Mouse (Mus musculus) fat pad, adult 2 months (tissue): Measurements from ENCODE around the gene Tspan14.

ENCODE experiments used
- DNase-seq: peaks from one replicate; pipeline ENCODE4 v3.0.0-alpha.2; 2011; ENCODE audit warnings: low read depth, low spot score; ENCODE audit errors: extremely low read depth

The Tspan14 gene

DNA sequence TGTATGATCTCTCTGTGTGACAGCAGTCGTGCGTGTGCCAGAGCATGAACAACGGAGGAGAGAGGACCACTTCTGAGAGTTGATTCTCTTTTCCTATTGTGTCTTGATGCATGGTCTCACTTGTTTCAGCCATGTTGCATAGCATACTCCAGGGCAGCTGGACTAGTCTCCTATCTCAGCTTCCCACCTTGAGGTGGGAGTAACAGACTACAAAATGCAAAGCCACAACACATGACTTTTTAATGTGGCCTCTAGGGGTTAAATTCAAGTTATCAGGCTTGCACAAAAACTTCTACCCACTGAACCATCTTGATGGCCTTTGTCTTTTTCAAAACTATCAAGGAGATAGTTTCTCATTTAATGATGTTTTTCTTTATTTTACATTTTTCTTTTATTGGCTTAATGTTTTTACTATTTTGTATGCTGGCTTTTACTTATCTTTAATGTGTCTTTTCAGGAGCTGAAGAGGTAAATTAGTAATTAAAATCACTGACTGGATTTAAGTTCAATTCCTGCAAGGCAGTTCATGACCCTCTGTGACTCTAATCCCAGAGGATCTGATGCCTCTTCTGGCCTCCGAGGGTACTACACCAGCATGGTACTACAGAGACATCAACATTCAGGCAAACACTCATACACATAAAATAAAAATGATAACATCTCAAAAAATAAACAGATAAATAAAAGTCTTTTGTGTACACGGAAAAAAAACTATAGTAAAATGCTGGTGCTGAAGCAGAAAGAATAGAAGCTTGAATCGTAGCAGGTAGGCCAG lies 80.0 kb downstream of the Tspan14 start:
- DNase-seq, result no peak

DNA sequence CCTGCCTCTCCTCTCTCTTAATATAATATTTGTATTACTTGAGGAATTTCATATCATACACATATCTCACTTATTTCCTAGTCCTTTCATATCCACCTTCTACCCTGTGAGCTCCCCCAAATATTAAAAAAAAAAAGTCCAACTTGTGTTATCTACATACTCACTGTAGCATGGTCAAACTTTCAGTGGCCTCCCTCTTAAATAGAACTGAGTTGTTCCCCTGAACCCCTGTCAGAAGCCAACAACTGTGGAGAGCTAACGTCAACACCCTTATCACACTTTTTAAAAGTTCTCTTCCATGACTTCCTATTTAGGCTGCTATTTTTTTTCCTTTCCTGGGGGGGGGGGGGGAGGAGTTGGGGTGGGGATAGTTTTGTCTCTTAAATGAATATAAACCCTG lies 80.9 kb downstream of the Tspan14 start:
- DNase-seq, result no peak

DNA sequence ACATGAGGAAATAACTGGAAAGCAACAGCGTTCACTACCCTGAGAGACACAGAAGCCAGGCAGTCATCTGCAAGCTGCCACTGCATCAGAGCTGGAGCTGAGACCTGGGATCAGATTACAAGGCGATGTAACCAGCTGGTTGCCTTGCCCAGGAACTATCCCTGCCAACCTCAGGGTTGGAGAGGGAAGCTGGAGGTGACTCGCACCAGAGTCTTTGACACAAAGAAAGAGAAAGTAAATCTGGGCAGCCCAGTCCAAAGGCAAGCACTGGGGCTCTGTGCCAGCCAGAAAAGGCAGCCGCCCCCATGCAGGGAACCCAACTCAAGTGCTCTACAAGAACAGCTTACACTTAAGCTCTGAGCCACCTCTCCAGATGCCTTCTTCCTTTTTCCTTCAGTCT lies 81.4 kb downstream of the Tspan14 start:
- no peak for DNase-seq

DNA sequence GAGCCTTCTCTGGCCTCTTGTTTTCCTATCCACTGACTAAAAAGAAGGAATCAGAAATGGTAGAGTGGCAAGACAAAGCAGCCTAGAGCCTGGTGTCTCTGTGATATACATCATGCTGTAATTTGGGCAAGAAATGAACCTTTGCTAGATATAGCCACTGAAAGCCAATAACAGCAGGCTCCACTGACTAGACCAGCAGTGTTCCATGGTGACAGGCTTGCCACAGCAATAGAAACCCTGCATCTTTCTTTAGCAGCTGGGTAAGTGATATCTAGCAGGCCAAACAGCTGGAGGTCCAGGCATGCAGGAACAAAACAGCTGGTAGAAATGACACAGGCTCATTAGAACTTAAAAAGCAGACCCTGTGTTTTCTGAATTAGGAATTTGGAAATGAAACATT lies 92.0 kb downstream of the Tspan14 start:
- no peak for DNase-seq

DNA sequence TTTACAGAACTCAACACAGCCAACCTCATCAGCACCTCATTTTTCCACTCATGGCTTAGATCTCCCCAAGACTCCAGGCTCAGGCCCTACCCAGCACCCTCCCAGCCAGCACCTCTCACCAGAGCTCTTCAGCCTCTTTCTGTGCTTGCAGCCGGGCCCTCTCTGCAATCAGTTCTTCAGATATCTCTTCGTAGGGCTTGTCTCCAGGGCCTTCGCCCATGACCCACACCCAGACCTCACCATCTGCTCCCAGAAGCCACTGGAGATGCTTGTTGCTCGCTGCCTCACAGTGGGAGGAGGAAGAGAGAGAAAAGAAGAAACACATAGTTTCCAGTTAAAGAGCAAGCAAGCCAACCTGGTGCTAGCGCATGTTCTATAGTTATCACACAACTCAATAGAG lies 92.6 kb downstream of the Tspan14 start:
- no peak for DNase-seq

DNA sequence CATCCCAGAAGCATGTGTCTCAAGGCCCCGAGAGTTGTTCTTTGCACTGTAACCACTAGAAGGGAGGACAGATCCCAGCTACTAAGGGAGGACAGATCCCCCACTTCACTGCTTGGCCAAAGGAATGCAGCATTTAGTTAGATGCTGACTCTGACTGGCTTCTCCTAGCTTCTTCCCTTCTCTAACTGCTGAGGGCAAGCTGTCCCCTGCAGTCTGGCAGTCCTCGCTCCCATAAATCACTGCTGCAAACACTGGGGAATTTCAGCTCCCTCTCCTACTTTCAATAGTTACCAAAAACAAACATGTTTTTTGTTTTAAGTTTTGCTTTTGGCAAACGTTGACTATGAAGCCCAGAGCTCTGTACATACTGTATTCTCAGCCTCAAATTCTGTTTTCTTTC lies 96.0 kb downstream of the Tspan14 start:
- DNase-seq, result no peak

DNA sequence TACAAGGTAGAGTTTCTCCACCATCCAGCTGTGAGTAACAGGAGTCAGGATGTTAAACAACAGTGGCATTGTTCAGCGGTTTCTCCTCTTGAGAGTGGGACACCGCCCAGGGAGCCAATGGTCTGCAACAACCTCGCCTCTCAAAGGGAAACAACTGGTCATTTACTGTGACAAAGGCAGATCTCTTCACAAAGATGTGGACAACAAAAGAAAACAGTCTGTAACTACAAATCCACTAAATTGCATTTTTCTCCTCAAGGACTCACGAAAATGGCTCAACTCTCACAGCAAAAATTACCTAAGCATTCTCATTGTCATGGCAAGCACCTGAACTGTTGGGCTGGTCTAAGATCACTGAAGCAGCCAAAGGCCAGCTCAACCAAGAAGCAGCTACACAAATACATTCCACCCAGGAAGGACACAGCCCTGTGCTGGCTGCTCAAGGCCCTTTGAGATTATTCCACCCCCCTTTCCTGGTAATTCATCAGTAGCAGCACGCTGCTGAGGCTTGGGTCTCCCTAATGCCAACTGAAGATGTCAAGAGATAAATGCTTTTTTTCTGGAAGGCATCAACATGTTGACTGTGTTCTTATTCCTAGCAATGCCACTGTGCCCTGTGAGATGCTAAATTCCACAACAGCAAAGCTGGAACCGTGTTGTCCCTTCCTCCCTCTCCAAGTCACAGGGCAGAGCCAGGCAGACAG lies 101.6 kb downstream of the Tspan14 start:
- no peak for DNase-seq

DNA sequence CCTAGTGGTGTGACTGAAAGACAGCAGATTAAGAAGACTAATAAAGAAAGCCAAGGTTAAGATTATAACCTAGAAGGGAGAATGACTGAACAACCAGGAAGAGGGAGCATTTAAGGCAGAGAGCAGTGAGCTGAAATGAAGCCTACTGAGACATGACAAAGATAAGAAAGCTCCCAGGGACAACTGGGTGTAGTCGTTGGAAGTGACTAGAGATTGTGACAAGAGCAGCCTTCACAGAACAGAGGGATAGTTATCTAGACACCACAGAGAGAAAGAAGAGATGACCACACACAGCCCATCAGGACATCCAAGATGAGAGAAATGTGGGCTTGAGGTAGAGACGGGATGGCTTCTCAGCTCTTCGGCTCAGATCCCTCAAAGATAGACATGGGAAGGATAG lies 102.9 kb downstream of the Tspan14 start:
- no peak for DNase-seq

DNA sequence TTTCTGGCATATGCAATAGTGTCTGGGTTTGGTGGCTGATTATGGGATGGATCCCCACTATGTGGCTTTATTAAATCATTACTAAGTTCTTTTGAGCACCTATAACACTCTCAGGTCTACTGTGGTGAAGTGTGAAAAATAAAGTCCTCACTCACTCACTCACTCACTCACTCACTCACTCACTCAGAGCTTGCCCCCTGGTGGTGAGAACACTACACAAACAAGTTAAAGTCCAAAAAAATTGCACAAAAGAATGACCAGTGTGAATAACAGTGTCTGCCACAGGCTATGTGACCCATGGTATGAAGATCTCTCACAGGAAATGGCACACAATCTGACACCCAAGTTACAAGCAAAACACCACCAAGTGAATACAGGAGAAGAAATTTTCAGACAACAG lies 103.6 kb downstream of the Tspan14 start:
- DNase-seq, result no peak
